Mouse (Mus musculus): Measurements from ENCODE around the gene Scfd2.

Gene Scfd2

DNA sequence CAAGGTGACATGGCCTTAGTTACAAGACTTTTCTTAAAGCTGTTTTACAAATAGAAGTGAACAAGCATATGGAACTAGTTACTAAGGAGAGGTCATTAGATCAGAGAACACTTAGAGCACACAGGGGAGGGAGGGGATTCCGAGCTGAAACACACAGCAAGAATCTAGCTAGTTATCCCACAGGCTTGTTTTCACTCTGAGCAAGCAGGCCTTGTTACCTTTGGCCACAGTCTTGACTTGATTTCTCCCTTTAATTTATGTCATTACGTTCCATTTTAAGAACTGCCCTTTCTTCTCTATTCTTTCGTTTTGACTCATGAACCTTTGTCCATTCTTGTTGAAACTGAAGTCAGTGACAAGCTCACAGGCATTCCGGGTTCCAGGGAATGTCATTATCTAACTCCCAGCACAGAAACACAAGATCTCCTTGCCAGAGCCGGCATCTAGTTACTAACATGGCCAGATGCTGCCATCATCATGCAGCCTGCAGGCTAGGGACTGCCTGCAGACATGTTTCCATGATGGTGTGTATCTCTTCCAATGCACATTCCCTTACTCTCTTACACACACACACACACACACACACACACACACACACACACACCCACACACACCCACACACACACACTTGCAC, 263.7 kb downstream of the Scfd2 start:
- DNase-seq, result no peak

DNA sequence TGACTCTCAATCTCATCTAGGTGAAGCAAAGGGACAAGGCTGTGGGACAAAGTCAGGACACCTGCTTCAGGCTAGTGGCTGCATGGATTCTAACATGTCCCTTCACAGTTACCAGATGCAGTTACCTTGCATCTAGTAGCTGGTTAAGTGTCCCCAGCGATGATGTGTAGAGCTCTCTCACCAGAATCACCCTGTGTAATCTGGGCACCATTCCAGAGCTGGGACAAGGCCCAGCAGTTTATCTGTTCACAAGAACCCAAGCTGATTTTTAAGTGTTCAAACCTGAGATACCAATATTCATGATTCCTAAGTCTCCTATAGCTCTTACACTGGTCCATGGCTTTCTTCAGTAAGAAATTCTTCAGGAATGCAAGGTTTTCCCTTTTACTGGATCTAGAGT, 264.4 kb downstream of the Scfd2 start:
- DNase-seq, result no peak

DNA sequence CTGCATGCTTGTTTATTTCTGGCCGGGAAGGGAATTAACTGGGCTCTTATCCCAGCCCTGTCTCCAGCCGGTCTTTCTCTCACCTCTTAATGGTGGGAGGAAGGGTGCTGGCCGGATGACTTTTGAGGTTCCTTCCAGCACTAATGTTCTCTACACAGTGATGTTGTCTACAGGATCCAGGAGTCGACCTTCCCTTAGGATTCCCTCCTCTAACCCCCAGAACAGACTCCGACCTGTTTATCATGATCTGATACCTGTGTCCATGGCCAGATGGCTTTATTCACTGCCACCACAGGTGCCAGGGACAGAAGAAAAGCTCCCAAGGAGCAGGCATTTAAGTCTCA, 265.1 kb downstream of the Scfd2 start:
- DNase-seq, result no peak

DNA sequence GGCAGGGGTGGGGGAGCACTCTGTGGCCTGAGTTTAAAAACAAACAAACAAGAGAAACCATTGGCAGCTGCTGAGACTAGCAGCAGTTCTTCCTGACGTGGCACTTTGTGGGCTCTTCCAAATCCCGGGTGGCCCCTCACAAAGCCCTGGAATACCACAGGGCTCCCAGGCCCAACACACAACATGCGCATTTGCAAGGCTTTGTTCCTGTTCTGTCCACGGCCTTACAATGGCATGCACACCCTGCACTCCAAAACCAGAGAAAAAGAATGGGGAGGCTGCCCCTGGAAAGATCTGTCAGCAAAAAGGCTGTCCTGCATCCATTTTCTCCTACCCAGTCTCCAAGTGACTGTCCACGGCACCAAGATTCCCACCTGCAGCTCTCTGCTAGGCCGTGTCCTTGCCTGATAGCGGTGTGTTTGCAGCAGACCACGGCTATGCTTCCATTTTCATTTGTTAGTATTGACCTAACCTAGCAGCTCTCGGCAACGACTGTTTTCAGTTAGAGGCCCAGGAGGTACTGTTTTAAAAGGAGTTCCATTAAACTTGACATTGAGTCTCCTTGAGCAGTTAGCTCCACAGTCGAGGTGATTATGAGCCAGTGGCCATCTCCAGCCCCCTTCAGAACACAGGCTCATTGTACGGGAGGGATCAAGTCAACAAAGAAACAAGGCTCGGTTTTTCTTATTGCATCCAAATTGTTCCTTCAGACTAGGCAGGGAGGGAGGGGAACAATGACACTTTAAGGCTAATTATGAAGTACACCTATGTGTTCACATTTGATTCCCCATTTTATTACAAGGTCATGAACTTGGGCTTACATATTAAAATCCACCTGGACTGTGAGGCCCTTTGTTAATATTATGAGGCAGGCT, 265.7 kb downstream of the Scfd2 start:
- DNase-seq, result no peak

DNA sequence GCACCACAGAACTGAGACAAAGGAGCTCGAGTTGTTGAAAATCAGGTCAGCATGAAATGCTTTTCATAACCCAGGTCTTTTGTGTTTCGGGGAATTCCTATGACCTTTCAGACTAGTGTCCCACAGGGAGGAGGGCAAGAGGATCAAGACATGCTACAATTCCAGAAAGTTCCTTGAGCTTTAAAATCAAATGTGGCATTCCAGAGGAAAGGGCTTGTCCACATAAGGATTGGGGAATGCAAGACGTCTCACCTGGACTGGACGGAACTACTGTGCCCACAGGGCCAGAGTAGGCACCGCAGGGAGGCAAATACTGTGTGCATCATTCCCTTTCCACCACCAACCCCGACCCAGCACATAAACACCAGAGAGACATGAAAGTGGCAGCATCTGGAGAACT, 266.4 kb downstream of the Scfd2 start:
- no peak for DNase-seq

DNA sequence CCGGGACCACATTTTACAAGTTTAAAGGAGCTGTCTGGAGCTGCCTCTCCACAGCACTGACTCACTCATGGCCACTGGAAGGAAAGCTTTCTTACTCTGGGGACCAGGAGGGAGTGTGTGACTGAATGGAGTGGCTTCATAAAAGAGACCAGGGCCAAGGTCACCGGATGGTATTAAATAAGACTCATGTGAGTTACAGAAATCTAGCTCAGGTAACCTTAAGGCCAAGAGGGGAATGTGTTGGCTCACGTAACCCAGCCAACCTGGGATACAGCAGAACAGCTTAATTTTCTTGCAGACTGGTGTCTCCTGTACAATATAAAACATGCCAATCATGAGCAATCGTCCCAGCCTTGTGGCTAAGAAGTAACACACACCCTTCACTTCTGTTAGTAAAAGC, 267.0 kb downstream of the Scfd2 start:
- no peak for DNase-seq

DNA sequence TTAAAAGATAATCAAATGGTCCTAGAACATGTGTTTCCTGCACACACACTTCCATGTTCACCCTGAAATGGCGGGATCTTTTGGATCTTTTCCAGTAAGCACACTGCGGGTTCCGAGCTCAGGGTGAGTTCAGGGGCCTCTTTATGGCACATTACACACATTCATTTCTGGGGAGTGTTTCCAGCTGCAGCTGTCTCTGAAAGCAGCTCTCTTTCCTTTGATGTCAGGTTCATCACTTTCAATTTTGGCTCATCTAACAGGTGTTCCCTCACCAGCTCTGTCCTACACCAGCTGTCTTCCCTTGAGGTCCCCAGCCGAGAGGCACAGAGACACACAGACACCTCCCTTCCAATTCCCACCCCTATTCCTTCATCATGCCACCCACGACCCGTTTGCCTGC, 270.5 kb downstream of the Scfd2 start:
- no peak for DNase-seq

DNA sequence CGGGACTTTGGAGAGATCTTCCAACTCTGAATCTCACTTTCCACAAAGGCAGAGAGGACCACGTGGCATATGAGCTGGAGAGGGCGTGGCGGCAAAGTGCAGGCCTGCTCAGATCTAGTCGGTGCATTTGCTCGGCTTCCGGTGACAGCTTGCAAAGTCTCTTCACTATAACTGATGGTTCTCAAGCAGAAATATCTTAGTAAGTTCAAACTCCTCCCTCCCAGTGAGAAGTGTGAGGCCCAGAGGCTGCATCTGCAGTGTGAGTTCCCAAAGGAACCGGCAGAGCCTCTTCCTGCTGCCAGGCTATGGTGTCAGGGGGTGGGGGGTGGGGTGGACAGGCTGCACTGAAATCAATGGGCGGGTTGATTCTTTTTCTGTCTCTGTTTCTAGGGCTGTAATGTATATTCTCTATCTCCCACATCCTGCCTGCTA, 271.2 kb downstream of the Scfd2 start:
- no peak for DNase-seq

DNA sequence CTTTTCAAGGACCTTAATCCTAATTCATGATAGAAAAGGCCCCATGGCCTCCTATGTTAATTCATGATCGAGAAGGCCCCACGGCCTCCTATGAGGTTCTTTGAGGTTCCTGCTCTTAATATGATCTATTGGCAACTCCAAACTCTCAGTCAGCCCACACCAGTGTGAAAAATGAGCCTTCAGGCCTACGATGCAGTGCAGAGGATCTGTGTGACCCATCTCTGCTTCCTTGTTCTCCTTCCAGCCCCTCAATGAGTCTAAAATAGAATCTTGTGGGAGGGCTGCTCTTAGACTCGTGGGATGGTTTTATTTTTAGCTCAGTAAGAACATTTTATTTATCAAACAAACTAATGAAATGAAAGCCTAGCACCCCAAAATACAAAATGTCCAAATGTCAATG, 274.9 kb downstream of the Scfd2 start:
- peak in 1 of 2 experiments; percentile 47 for DNase-seq

DNA sequence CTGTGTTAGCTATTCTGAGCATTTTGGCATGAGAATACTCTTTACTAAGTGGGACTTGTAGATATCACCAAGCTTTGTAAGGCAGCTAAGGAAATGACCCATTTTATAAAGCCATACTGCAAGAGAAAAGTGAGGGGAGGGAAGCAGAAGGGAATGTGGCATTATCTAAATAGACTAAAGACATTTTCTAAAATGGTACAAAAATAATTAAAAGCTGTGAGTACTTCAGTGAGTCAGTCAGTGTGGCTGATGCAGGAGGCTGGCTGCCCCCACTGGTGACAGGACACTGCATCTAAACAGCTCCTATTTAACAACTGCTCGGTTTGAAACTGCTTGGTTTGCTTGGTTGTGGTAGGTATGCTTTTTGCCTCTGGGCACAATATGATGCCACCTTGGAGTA, 276.6 kb downstream of the Scfd2 start:
- DNase-seq, result no peak

DNA sequence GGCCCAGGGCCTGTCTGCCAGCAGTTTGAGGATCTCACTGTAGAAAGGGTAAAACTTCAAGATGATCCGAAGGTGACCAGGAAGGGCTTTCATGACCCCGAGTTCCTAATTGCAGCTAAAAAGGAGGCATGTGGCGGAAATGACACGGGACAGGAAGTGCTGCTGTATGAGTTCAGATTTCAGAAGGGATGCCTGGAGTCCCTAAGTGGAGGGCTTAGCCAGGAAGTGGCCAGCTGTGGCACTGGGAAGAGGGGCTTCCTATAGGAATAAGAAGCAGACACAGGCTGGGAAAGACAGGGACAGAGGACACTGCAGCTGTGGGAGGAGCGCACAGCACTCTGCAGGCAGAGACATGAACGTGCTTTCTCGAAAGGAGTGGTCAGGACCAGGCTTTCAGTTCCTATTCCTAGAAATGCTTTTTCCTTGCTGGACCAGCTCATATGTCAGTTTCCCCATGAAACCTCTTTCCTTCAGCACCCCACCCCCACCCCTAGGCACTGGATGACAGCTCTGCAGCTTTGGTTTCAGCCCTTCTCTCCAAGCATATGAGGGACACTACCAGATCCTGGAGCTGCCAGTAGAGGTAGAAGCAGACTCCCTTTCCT, 277.7 kb downstream of the Scfd2 start:
- no peak for DNase-seq

DNA sequence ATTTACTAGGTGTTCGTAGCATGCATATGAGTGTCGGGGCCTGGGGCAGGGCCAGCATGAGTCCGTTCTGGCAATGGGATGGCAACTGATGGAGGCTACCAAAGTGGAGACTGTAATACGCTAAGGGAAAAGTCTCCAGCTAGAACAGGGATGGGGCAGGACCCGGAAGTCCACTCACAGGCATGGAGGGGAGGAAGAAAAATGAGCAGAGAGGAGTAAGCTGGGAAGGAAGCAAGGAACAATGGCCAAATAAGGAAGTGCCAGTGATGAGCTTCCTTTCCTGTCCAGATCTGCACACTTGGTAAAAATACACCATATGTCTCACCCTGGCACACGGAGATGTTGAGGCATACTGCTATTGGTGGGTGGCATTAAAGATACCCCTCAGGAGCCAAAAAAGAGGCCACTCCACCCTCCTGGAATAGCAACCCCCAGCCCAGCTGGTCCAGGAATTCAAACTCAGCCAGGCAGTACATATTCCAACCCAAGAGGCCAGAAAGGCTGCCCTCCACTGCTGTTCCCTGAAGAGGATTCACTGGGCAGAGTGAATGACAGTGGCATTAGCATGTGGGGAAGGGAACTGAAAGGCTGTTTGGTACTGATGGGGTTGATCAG, 278.8 kb downstream of the Scfd2 start:
- DNase-seq, result no peak

DNA sequence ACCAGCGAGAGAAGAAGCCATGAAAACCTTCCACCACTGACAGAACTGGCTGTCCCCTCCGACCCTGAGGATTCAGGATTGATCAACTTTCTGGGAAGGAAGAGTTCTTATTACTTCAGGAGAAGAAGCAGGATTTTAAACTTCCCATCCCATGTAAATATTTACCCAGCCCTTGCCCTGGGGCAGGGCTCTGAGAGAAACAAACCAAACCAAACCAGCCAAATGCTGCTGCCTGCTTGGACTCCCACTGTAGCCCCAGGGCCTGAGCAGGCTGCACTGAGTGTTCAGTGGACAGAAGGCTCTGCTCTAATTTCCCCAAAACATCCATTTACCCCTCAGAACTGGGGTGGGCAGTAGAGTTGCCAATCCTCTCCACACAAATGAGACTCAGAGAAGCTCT, 280.6 kb downstream of the Scfd2 start:
- no peak for DNase-seq

DNA sequence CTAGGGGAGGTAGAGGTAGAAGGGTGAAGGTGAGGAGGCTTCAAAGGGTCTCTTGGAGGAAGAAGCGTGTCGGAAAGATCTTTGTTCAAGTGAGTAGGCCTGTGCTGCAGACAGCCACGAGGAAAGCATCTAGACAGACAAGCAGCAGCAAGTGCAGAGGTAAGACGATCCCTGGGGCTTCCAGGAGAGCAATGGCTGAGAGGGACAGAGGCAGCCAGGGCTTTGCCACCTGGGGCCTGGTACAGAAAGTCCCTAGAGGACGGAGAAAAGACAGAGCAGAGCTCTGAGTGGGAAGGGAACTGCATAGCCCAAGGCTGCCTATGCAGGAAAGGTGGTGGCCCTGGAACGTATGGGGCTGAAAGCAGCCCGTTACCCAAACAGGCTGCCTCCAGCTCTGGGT, 281.3 kb downstream of the Scfd2 start:
- no peak for DNase-seq

DNA sequence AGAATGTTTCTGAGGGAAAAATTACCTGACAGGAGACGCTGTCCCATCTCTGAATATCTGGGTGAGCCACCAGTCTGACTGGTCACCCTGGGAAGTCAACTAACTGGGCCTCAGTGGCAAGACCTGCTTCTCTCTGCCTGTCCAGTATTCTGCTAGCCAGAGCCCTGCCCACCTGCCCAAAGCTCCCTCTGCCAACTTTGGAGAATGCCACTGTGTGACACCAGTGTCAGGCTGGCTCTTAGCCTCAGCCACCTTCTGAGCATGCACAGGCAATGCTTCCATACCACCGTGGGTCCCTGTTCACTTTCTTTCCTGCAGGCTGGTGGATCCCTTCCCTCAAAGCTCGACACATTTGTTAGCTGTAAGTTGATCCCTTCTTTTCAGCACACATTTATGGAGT, 281.8 kb downstream of the Scfd2 start:
- DNase-seq, result no peak

DNA sequence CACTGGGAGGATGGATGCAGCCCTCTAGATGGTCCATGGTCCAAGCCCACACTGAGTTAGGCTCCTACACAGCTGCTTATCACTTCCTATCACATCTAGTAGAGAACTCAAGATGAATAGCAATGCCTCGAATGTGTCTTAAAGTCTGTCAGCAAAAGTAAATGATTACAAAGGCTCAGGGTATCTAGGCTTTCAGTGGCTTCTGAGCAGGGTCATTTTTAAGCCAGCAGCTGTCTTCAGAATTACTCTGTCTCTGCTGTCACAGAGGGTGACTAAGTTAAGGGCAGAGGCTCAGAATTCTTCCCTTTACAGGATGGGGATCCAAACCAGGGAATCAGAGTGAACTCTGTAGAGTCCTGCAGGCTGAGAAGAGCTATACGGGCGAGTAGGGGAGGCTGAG, 284.6 kb downstream of the Scfd2 start:
- DNase-seq, result no peak

DNA sequence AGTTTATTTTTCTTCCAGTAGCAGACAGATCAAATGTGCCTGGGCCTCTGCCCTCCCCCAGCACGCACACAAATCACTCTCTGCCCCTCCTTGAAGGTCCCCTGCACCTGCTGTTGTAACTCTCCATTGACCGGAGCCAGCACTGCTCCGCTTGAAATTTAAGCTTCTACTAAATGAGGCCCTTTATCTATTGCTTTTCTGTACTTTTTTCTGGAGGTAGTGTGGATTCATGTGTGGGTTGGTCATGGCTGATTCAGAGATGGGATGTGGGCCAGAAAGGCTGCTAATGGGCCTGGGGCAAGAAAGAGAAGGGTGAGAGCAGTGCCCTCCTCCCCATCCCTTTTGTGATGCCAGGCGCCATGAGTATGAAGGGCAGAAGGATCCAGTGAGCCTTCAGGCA, 285.1 kb downstream of the Scfd2 start:
- no peak for DNase-seq

DNA sequence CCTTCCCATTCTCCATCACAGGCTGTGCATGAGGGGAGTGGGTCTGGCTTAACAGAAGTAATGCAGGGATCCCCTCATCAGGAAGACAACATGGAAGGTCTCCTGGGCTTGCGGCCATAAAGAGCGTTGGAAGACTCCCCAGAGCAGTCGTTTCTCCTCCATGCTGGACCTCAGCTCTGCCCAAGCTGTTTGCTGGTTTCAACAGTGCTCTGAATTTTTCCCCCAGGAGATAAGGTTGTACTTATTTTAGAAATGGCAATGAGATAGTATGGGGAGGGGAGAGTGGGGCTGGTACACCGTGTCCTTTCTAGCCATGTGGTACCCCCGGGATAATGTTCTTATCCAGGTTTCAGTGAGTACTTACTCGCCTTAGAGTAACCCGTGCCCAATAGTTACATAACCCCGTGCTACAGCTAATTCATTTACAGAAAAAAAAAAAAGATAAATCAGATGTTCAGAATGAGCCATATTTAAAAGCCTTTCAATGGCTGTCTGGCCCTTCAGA, 285.9 kb downstream of the Scfd2 start:
- DNase-seq, result no peak

DNA sequence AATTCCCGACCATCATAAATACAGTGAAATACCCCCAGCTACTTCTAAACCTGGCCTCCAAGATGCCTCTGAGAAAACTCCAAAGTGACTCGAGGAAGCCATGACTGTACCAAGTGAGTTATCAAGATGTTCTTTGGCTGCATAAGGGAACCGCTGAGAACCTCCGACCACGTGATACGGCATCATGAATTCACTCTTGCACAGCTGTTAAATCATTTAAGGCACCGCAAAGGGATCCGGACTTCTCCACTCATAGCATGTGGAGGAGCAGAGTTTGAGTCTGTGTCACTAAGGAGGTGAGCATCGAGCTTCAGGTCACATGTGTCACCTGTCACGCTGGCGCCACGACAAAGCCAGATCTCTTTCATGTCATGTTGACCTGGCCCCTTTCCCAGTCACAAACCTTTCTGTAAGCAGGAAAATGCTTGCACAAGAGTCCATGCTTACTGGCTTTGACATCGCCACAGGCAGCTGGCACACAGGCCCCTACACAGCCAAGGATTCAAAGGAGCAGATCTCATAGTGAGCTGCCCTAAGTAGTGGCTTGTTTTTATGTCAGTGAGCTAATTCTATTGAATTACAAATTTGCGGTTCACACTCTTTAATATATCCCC, 287.0 kb downstream of the Scfd2 start:
- no peak for DNase-seq

DNA sequence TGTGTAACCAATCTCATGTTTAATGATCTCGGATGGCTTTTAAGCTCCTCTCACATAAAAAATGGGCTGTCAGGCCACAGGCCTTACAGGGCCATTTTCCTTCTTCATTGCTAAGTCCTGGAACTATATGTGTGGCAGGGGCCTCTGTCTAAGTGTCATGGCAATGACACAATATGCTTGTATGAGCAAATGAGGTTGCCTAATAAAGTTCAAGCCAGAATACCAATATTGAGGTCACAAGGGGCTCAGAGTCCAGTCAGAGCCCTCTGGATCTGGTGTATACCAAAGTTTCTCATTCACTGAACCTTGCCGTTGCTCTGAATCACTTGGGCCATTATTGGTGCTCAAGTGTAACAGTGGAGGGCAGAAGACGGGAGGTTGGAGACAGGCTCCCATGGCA, 288.9 kb downstream of the Scfd2 start:
- no peak for DNase-seq

DNA sequence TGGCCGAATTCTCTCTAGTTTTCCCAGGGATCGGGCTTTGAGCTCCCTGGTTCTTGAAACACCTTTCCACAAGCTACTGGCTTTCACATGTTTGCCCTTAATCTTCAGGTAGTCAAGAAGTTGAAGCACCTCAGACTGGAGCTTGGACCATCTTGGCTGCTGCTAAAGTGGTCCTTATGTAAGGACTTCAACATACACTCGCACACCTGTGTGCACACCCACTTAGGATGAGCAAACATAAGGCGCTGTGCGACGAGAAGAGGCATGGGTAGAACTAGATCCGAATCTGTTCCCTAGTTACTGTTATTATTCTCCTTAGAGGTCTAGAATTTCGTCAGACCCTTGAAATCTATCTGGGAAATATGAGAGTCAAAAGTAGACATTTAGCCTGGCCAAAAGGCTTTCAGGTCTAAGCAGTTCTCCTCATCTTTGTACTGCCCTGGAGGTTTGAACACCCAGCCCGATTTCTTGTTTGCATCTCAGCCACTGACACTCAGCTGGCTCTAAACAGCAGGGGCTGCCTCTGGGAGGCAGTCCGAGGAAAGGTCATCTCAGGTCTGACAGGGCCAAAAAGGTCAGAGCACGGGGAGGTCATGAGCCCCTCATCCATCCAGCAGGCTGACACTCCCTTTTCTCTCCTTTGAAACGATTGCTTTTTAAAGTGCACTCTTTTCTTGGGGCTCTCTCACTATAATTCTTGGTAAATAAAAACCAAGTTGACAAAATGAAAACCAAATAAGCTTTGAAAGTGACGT, 290.5 kb downstream of the Scfd2 start:
- DNase-seq, result no peak

DNA sequence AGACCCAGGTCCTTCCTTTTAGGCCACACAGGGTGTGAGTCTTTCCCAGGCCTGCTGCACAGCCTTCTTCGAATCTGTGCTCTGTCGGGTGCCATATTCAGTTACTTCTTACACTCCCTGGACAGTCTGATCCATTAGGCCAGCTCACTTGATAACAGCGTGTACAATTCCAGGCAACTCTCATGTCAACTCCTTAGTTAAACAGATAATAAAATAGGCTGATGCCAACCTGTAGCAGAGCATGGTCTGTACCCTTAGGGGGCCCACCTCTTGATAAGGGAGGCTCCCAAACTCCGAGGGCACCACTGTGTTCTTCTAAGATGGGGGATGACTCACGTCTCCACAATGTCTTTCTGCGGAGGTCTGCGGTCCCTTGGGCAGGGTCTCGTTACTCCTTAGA, 291.3 kb downstream of the Scfd2 start:
- no peak for DNase-seq

Data from kidney, postnatal 36 days (tissue).